Mouse (Mus musculus): ENCODE measurements around the gene Slfnl1.

The Slfnl1 gene

GRCm38 (mm10) chr4:120531986-120532385 lies at the start of gene Slfnl1:
Slfnl1 (plus strand) TSS chr4:120532231.
- DNase-seq (ENCODE audit: low spot score in 2 of 2), result no peak

- no peak for DNase-seq (ENCODE audit: low spot score in 2 of 2)
Observed at GRCm38 (mm10) chr4:120487707-120488106, 44.3 kb upstream of the Slfnl1 start.

- no peak for DNase-seq (ENCODE audit: low spot score in 2 of 2)
Observed at GRCm38 (mm10) chr4:120506955-120507354, 25.1 kb upstream of the Slfnl1 start.

GRCm38 (mm10) chr4:120511203-120511602 lies 20.8 kb upstream of the Slfnl1 start:
- no peak for DNase-seq (ENCODE audit: low spot score in 2 of 2)

- no peak for DNase-seq (ENCODE audit: low spot score in 2 of 2)
Observed at GRCm38 (mm10) chr4:120514366-120514765, 17.7 kb upstream of the Slfnl1 start.

- peak; percentile 17 to 70 for DNase-seq (ENCODE audit: low spot score in 2 of 2)
Observed at GRCm38 (mm10) chr4:120516491-120516890, 15.5 kb upstream of the Slfnl1 start.

GRCm38 (mm10) chr4:120516907-120517306 lies 15.1 kb upstream of the Slfnl1 start:
- peak in 1 of 2 experiments; percentile 22 for DNase-seq (ENCODE audit: low spot score in 2 of 2)

- DNase-seq (ENCODE audit: low spot score in 2 of 2), result peak; percentile 28 to 60
Observed at GRCm38 (mm10) chr4:120517335-120517734, 14.7 kb upstream of the Slfnl1 start.

GRCm38 (mm10) chr4:120521761-120522160 lies 10.3 kb upstream of the Slfnl1 start:
- DNase-seq (ENCODE audit: low spot score in 2 of 2), result no peak

- DNase-seq (ENCODE audit: low spot score in 2 of 2), result no peak
Observed at GRCm38 (mm10) chr4:120522351-120522750, 9.7 kb upstream of the Slfnl1 start.

GRCm38 (mm10) chr4:120523092-120523491 lies 8.9 kb upstream of the Slfnl1 start:
- no peak for DNase-seq (ENCODE audit: low spot score in 2 of 2)

- DNase-seq (ENCODE audit: low spot score in 2 of 2), result no peak
Observed at GRCm38 (mm10) chr4:120528171-120528570, 3.9 kb upstream of the Slfnl1 start.

GRCm38 (mm10) chr4:120538664-120539063 lies 6.6 kb downstream of the Slfnl1 start:
- DNase-seq (ENCODE audit: low spot score in 2 of 2), result no peak

GRCm38 (mm10) chr4:120544896-120545295 lies 12.9 kb downstream of the Slfnl1 start:
- DNase-seq (ENCODE audit: low spot score in 2 of 2), result no peak

- DNase-seq (ENCODE audit: low spot score in 2 of 2), result no peak
Observed at GRCm38 (mm10) chr4:120556592-120556991, 24.6 kb downstream of the Slfnl1 start.

- no peak for DNase-seq (ENCODE audit: low spot score in 2 of 2)
Observed at GRCm38 (mm10) chr4:120565726-120566125, 33.7 kb downstream of the Slfnl1 start.

- DNase-seq (ENCODE audit: low spot score in 2 of 2), result no peak
Observed at GRCm38 (mm10) chr4:120568005-120568404, 36.0 kb downstream of the Slfnl1 start.

- no peak for DNase-seq (ENCODE audit: low spot score in 2 of 2)
Observed at GRCm38 (mm10) chr4:120569025-120569424, 37.0 kb downstream of the Slfnl1 start.

- DNase-seq (ENCODE audit: low spot score in 2 of 2), result peak; percentile 89 to 95
Observed at GRCm38 (mm10) chr4:120569486-120570437, 37.7 kb downstream of the Slfnl1 start, which contains the start of gene Ctps. Ctps (minus strand) TSS chr4:120570276.

GRCm38 (mm10) chr4:120570438-120571069 lies 38.5 kb downstream of the Slfnl1 start:
- no peak for DNase-seq (ENCODE audit: low spot score in 2 of 2)

GRCm38 (mm10) chr4:120571070-120571464 lies 39.0 kb downstream of the Slfnl1 start:
- DNase-seq (ENCODE audit: low spot score in 2 of 2), result no peak

- no peak for DNase-seq (ENCODE audit: low spot score in 2 of 2)
Observed at GRCm38 (mm10) chr4:120571691-120572090, 39.7 kb downstream of the Slfnl1 start.

GRCm38 (mm10) chr4:120580894-120581293 lies 48.9 kb downstream of the Slfnl1 start:
- no peak for DNase-seq (ENCODE audit: low spot score in 2 of 2)
